Mouse (Mus musculus): Measurements from ENCODE around the gene Pdzrn3.

The Pdzrn3 gene

DNA sequence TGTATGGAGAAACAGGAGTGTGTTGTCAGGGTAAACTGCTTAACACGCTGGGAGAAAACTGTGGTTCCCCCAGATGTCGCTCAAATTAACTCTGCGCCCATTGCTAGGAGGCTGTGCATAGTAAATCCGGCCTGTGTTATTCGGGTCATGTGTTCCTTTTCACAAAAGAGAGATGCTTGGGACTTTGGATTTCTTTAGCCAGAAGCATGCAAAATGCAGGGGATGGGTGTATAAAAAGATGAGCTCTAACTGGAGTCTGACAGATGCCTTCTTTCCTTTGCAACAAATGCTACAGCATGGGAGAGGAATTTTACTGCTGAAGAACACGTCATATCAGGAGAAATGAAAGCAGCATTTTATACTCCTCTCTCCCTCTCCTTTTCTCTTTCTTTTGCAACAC, 190.4 kb downstream of the Pdzrn3 start:
- DNase-seq: no peak

GRCm38 (mm10) chr6:101186887-101187286, 190.8 kb downstream of the Pdzrn3 start:
- no peak for DNase-seq

GRCm38 (mm10) chr6:101184103-101184785, 193.5 kb downstream of the Pdzrn3 start:
- no peak for DNase-seq

DNA sequence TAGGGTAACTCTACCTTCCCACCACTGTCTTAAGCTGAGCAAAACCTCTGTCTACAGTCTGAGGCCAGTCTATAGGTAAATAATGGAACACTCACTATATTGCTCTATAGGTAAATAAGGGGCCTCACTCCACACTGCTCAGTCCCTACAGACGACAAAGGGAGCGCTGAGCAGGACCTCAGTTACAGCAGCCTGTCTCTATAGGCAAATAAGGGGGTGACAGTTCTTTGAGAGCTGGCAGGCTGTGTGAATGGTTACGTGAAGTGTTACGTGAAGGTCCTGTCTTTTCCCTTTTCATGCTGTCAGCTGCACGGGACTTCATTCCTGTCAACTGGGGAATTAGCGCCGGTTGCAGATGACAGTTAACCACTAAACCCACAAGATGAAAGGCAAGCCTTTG, 207.0 kb downstream of the Pdzrn3 start:
- no peak for DNase-seq

DNA sequence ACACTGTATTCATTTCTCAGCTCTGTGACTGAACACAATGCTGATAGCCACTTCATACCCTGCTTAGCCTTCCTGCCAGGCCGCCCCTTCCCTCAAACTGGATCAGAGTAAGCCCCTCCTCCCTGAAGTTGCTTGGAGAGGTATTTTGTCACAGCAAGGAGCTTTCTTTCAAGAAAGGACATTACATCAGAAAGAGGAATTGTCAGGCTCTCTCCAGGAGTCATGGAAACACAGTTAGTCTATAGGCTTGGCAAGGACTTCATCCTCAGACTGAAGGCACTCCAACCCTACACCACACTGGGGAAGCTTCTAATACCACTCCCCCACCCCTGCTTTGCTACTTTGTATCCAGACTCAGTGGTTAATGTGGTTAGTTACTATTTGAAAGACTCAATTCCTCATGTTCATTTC, 224.2 kb downstream of the Pdzrn3 start:
- no peak for DNase-seq

DNA sequence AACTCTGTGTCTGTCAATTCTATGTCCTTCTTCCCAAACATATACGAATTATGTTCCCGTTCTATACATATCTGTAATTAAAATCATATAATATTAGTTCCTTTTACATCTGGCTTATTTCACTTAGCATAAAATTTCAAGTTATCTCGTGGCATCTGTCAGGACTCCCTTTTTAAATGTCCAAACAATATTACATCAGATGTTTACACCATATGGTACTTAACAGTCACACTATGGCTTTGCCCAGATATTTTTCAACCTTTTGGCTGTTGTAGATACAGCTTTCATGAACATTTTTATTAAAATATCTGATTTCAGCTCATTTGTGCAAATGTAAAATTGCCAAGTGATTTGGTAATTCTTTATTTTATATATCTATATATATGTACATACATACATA, 242.3 kb downstream of the Pdzrn3 start:
- DNase-seq: no peak

- DNase-seq: no peak
These were observed 252.3 kb downstream of the Pdzrn3 start for GRCm38 (mm10) chr6:101125396-101125795.

DNA sequence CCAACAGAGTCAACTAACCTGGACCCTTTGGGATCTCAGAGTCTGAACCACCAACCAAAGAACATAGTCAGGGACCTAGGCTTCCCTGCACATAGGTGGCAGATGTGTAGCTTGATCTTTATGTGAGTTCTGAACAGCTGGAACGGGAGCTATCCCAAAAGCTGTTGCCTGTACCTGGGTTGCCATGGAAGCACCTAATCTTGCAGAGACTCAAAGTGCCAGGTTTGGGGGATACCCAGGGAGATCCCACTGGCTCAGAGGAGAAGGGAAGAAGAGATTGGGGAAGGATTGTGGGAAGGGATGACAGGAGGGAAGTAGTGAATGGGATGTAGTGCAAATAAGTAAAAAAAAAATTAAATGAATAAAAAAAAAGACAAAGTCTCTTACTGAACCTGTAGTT, 268.7 kb downstream of the Pdzrn3 start:
- no peak for DNase-seq

DNA sequence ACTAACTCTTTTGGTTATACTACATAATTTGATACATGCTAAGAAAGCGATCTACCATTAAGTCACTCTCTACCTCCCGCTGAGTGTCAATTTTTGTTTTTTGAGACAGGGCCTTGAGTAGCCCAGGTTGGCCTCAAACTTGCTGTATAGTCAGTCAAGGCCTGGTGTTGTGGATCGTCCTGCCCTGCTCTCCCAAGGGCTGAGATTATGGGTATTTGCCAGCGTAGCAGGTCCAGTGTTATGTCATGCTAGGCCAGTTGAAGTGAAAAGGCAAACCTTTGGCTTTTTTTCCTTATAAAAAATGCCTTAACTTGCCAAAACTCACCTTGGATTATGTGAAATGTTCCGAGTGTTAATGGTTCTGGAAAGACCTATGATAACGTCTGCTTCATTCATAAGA, 274.2 kb downstream of the Pdzrn3 start:
- no peak for DNase-seq

GRCm38 (mm10) chr6:101101709-101102654, 275.7 kb downstream of the Pdzrn3 start:
- no peak for DNase-seq
